Mouse (Mus musculus) embryonic facial prominence, embryonic 12.5 days (tissue): ENCODE measurements around the gene Cldn17. TPM values are rescaled to one million over a fixed set of nuclear protein-coding genes. Genes with fewer than 3 reads are reported as not detected.

Experiments used
- ATAC-seq: fragments of 200-750 bp; cut with Nextera tagmentation; 2 replicates; pipeline ENCODE4 v1.8.0; 2017; ENCODE audit not compliant: insufficient number of reproducible peaks, insufficient read depth, low FRiP score, low TSS enrichment
- H3K27ac ChIP-seq: fragments of 300-500 bp; sonication (generic); 2 replicates; pipeline ENCODE4 v1.5.1; 2016; ENCODE audit warnings: mild to moderate bottlenecking
- H3K27me3 ChIP-seq: fragments of 300-500 bp; sonication (generic); 2 replicates; pipeline ENCODE4 v1.6.1; 2016; ENCODE audit warnings: mild to moderate bottlenecking, moderate library complexity
- H3K36me3 ChIP-seq: fragments of 300-500 bp; sonication (generic); 2 replicates; pipeline ENCODE4 v1.6.1; 2016; ENCODE audit warnings: mild to moderate bottlenecking
- H3K4me1 ChIP-seq: fragments of 300-500 bp; sonication (generic); 2 replicates; pipeline ENCODE4 v1.6.1; 2016
- H3K4me2 ChIP-seq: fragments of 300-500 bp; sonication (generic); replicated peaks from 2 replicates; pipeline ENCODE4 v1.6.1; 2016; ENCODE audit warnings: mild to moderate bottlenecking, moderate library complexity
- H3K4me3 ChIP-seq: fragments of 300-500 bp; sonication (generic); 2 replicates; pipeline ENCODE4 v1.5.1; 2016; ENCODE audit warnings: mild to moderate bottlenecking
- H3K9ac ChIP-seq: fragments of 300-500 bp; sonication (generic); 2 replicates; pipeline ENCODE4 v1.6.1; 2016; ENCODE audit warnings: mild to moderate bottlenecking, moderate library complexity
- H3K9me3 ChIP-seq: fragments of 300-500 bp; sonication (generic); 2 replicates; pipeline ENCODE4 v1.6.1; 2016; ENCODE audit warnings: mild to moderate bottlenecking, moderate library complexity
- WGBS: fragments of 180-500 bp; shearing (Covaris S2); methylation state at CpG from one replicate; pipeline ENCODE4 v1.1.7; 2016; 5-methylcytosine and 5-hydroxymethylcytosine counted together
- polyA plus RNA-seq: library from polyadenylated mRNA; unstranded; fragments of >200 nt; fragmentation: Nextera tagmentation; extraction: Ambion mirVana; gene quantifications from 2 replicates; pipeline ENCODE4 v1.2.1, GENCODE M21; 2016

Gene Cldn17
- not detected in 2 replicates for polyA plus RNA-seq

DNA sequence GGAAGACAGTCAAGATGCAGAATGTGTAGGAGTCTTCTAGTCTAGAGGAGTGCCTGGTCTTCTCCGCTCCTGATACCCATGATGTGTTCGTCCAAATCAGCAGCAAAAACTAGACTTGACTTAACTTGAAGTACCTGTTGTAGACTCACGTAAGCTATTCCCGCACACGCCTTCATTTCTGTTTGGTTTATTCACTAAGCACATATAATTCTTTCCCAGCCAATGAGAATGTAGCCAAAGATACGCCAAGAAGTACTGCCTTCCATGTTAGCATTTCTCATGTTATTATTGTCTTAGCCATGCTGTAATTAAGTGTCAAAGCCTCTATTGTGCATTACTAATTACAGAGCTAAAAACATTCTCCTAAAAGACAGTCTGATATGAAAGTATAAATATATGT is at the start of gene Cldn17:
TSS of gene Cldn17 (minus strand) at position 101 of the 400 bp plus-strand sequence.
- Histone ChIP-seq H3K4me2 (no peak within 1 kb of the TSS), H3K36me3 (no peaks in the 10 kb centered on the region), H3K27me3 (no peaks in the 10 kb centered on the region), H3K4me3 (no peak within 1 kb of the TSS), H3K9me3 (no peaks in the 10 kb centered on the region), H3K9ac (no peak within 1 kb of the TSS), H3K27ac (no peak within 1 kb of the TSS), H3K4me1 (no peaks in the 10 kb centered on the region)
- 95% methylated on average over 6 of the region's 6 CpGs for WGBS
- no peak for ATAC-seq

- WGBS: 51% methylated on average over 6 of the region's 6 CpGs
- Histone ChIP-seq H3K9ac (no peak overlapping the region), H3K4me2 (no peak overlapping the region), H3K4me1 (no peaks in the 10 kb centered on the region), H3K27ac (no peak overlapping the region), H3K27me3 (no peaks in the 10 kb centered on the region), H3K4me3 (no peak overlapping the region), H3K9me3 (no peaks in the 10 kb centered on the region), H3K36me3 (no peaks in the 10 kb centered on the region)
- no peak for ATAC-seq
Observed at GRCm38 (mm10) chr16:88542488-88542887, 35.7 kb upstream of the Cldn17 start.

GRCm38 (mm10) chr16:88539841-88540487 is 33.2 kb upstream of the Cldn17 start:
- no peak overlapping the region for H3K4me3 ChIP-seq
- 76% methylated on average over 3 of the region's 3 CpGs for WGBS
- no peak for ATAC-seq
- no peaks in the 10 kb centered on the region for H3K4me1 ChIP-seq
- H3K36me3 ChIP-seq: no peaks in the 10 kb centered on the region
- H3K27me3 ChIP-seq: no peaks in the 10 kb centered on the region
- no peak overlapping the region for H3K9ac ChIP-seq
- no peaks in the 10 kb centered on the region for H3K9me3 ChIP-seq
- H3K27ac ChIP-seq: no peak overlapping the region
- H3K4me2 ChIP-seq: no peak overlapping the region

- no peak overlapping the region for H3K27ac ChIP-seq
- H3K4me2 ChIP-seq: no peak overlapping the region
- H3K9ac ChIP-seq: no peak overlapping the region
- H3K9me3 ChIP-seq: no peaks in the 10 kb centered on the region
- no peak overlapping the region for H3K4me3 ChIP-seq
- no peaks in the 10 kb centered on the region for H3K36me3 ChIP-seq
- no peaks in the 10 kb centered on the region for H3K4me1 ChIP-seq
- no peaks in the 10 kb centered on the region for H3K27me3 ChIP-seq
- ATAC-seq: no peak
Observed at GRCm38 (mm10) chr16:88511348-88511747, 4.6 kb upstream of the Cldn17 start.

- H3K4me3 ChIP-seq: no peak overlapping the region
- no peaks in the 10 kb centered on the region for H3K4me1 ChIP-seq
- H3K4me2 ChIP-seq: no peak overlapping the region
- no peaks in the 10 kb centered on the region for H3K9me3 ChIP-seq
- no peaks in the 10 kb centered on the region for H3K27me3 ChIP-seq
- no peaks in the 10 kb centered on the region for H3K36me3 ChIP-seq
- WGBS: 57% methylated on average over 4 of the region's 4 CpGs
- no peak overlapping the region for H3K9ac ChIP-seq
- no peak for ATAC-seq
- no peak overlapping the region for H3K27ac ChIP-seq
Observed at GRCm38 (mm10) chr16:88508150-88508549, 1.4 kb upstream of the Cldn17 start.

- Histone ChIP-seq H3K4me2 (no peak overlapping the region), H3K27ac (no peak overlapping the region), H3K4me3 (no peak overlapping the region), H3K27me3 (no peaks in the 10 kb centered on the region), H3K4me1 (no peaks in the 10 kb centered on the region), H3K9me3 (no peaks in the 10 kb centered on the region), H3K9ac (no peak overlapping the region), H3K36me3 (no peaks in the 10 kb centered on the region)
- 91% methylated on average over 11 of the region's 11 CpGs for WGBS
- ATAC-seq: no peak
Observed at GRCm38 (mm10) chr16:88506338-88506737, 440 bp downstream of the Cldn17 start.

GRCm38 (mm10) chr16:88488096-88488495 is 18.7 kb downstream of the Cldn17 start:
- H3K4me1 ChIP-seq: no peaks in the 10 kb centered on the region
- H3K4me3 ChIP-seq: no peak overlapping the region
- H3K27ac ChIP-seq: no peak overlapping the region
- H3K4me2 ChIP-seq: no peak overlapping the region
- no peaks in the 10 kb centered on the region for H3K9me3 ChIP-seq
- no peak overlapping the region for H3K9ac ChIP-seq
- H3K36me3 ChIP-seq: no peaks in the 10 kb centered on the region
- no peak for ATAC-seq
- no peaks in the 10 kb centered on the region for H3K27me3 ChIP-seq

DNA sequence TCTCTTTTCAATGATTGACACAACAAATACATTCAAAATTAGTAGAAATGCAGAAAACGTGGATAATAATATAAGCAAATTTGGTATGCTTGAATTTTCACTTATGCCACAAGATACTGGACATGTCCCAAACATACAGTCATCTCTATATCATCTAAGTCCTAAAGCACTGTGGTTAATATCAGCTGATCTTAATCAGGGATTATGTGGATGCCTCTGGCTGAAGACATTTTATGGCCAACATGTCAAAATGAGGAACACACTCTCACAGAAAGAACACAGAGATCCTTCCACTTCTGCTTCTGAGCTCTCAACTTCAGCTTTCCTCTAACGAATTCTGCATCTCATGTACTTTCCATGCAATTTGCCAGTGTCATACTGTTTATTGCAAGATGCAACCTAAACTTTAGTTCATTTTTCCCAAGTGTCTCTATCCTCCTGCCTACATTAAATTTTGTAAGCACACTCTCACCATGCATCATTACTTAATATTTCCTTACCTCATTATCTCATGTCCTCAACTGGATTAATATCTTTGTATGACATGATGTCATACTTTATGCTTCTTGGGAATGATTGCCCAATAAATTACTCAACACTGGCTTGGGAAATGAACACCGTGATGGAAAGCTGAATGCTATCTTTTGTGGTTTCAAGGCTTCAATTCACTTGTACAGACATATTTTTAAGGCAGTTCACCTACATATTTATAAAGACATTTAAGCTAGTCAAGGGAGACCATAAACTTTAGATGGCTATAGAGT is 26.6 kb downstream of the Cldn17 start:
- WGBS: 74% methylated on average over 3 of the region's 3 CpGs
- Histone ChIP-seq H3K4me2 (no peak overlapping the region), H3K4me1 (no peaks in the 10 kb centered on the region), H3K27me3 (no peaks in the 10 kb centered on the region), H3K27ac (no peak overlapping the region), H3K9me3 (no peaks in the 10 kb centered on the region), H3K9ac (no peak overlapping the region), H3K36me3 (no peaks in the 10 kb centered on the region), H3K4me3 (no peak overlapping the region)
- no peak for ATAC-seq

DNA sequence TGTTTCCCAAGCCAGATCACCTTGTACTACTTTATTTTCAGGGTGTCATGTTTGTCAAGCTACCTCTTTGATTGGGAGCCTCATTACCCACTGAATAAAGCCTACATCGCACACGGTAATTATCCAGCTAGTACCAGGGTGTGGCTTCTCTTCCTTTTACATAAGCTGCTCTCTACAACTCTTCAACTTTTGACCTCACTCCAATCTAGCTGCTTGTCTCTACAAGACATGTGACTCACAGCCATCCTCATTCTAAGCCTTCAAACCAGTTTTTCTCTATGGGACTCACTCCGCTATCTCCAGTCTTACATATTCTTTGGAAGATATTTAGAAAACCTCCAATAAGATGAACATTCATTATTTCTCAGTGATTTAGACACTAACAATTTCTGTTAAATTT is 43.5 kb downstream of the Cldn17 start:
- Histone ChIP-seq H3K4me1 (no peaks in the 10 kb centered on the region), H3K9ac (no peak overlapping the region), H3K4me3 (no peak overlapping the region), H3K4me2 (no peak overlapping the region), H3K36me3 (no peaks in the 10 kb centered on the region), H3K27ac (no peak overlapping the region), H3K9me3 (no peaks in the 10 kb centered on the region), H3K27me3 (no peaks in the 10 kb centered on the region)
- WGBS: 83% methylated on average over 3 of the region's 3 CpGs
- ATAC-seq: no peak

Other genes starting within 250 kb of the Cldn17 start
- 3.7 and 4.3 TPM in 2 replicates for gene Grik1, start 216.7 kb downstream of the Cldn17 start, polyA plus RNA-seq
- 4.8 and 5.3 TPM in 2 replicates for gene Cldn8, start 56.2 kb upstream of the Cldn17 start, polyA plus RNA-seq
- not detected in 2 replicates for gene Krtap24-1, start 105.3 kb upstream of the Cldn17 start, polyA plus RNA-seq
- not detected in 2 replicates for gene 2310079G19Rik, start 120.7 kb upstream of the Cldn17 start, polyA plus RNA-seq
- not detected in 2 replicates for gene Krtap26-1, start 140.8 kb upstream of the Cldn17 start, polyA plus RNA-seq
- gene Krtap27-1, start 164.7 kb upstream of the Cldn17 start, polyA plus RNA-seq: not detected in 2 replicates
- gene 2310061N02Rik, start 201.0 kb upstream of the Cldn17 start, polyA plus RNA-seq: not detected in 2 replicates
- not detected in 2 replicates for gene Krtap13-1, start 221.9 kb upstream of the Cldn17 start, polyA plus RNA-seq
- gene Krtap13, start 244.7 kb upstream of the Cldn17 start, polyA plus RNA-seq: not detected in 2 replicates